Mouse (Mus musculus) hindbrain, embryonic 10.5 days (tissue): ENCODE results near the gene Apoa2. TPM values are rescaled to one million over a fixed set of nuclear protein-coding genes. Genes with fewer than 3 reads are reported as not detected.
A peak's percentile ranks its signal among the peaks of the same experiment; 100 is the strongest.

Experiments used
- DNase-seq: peaks from one replicate; pipeline ENCODE4 v3.0.0-alpha.2; 2017; ENCODE audit warnings: low spot score
- H3K27ac ChIP-seq: fragments of 300-500 bp; sonication (generic); 2 replicates; pipeline ENCODE4 v1.5.1; 2016; ENCODE audit warnings: mild to moderate bottlenecking, moderate library complexity
- H3K27me3 ChIP-seq: fragments of 300-500 bp; sonication (generic); 2 replicates; pipeline ENCODE4 v1.6.1; 2016; ENCODE audit warnings: mild to moderate bottlenecking; ENCODE audit not compliant: poor library complexity, insufficient read depth, severe bottlenecking
- H3K36me3 ChIP-seq: fragments of 300-500 bp; sonication (generic); 2 replicates; pipeline ENCODE4 v1.6.1; 2016; ENCODE audit warnings: mild to moderate bottlenecking, moderate library complexity
- H3K4me1 ChIP-seq: fragments of 300-500 bp; sonication (generic); replicated peaks from 2 replicates; pipeline ENCODE4 v1.6.1; 2016; ENCODE audit warnings: mild to moderate bottlenecking
- H3K4me3 ChIP-seq: fragments of 300-500 bp; sonication (generic); 2 replicates; pipeline ENCODE4 v1.5.1; 2016; ENCODE audit warnings: mild to moderate bottlenecking, moderate library complexity
- H3K9me3 ChIP-seq: fragments of 300-500 bp; sonication (generic); 2 replicates; pipeline ENCODE4 v1.6.1; 2016; ENCODE audit warnings: mild to moderate bottlenecking, moderate library complexity
- WGBS: fragments of 180-500 bp; shearing (Covaris S2); methylation state at CpG from one replicate; pipeline ENCODE4 v1.1.7; 2016; 5-methylcytosine and 5-hydroxymethylcytosine counted together
- polyA plus RNA-seq: library from polyadenylated mRNA; unstranded; fragments of >200 nt; fragmentation: Nextera tagmentation; extraction: Ambion mirVana; gene quantifications from 2 replicates; pipeline ENCODE4 v1.2.1, GENCODE M21; 2016

Gene Apoa2
- polyA plus RNA-seq, 1 experiment from 2014 or later: 4.7 TPM

GRCm38 (mm10) chr1:171247916-171248315, 23.1 kb downstream of the Apoa2 start:
- DNase-seq: peak; percentile 29
- H3K4me3 ChIP-seq: peak overlapping the region; percentile 71
- H3K27ac ChIP-seq: peak overlapping the region; percentile 96
- peaks cover 25% of the 10 kb centered on the region for H3K36me3 ChIP-seq
- no peaks in the 10 kb centered on the region for H3K9me3 ChIP-seq
- no peaks in the 10 kb centered on the region for H3K27me3 ChIP-seq
- peaks cover 70% of the 10 kb centered on the region for H3K4me1 ChIP-seq
- WGBS: 22% methylated on average over 4 of the region's 4 CpGs

GRCm38 (mm10) chr1:171248386-171249226, 23.8 kb downstream of the Apoa2 start:
- Histone ChIP-seq H3K9me3 (no peaks in the 10 kb centered on the region), H3K27me3 (no peaks in the 10 kb centered on the region), H3K36me3 (peaks cover 20% of the 10 kb centered on the region), H3K4me3 (peak overlapping the region; percentile 71; the same call in 1 of the 2 replicates), H3K27ac (peak overlapping the region; percentile 96), H3K4me1 (peaks cover 73% of the 10 kb centered on the region)
- 49% methylated on average over 3 of the region's 3 CpGs for WGBS
- peak; percentile 30 for DNase-seq

- WGBS: 17% methylated on average over 5 of the region's 5 CpGs
- no peaks in the 10 kb centered on the region for H3K9me3 ChIP-seq
- H3K36me3 ChIP-seq: peaks cover 22% of the 10 kb centered on the region
- H3K4me1 ChIP-seq: peaks cover 73% of the 10 kb centered on the region
- peak within 1 kb of the TSS; percentile 96 for H3K27ac ChIP-seq
- peak; percentile 66 for DNase-seq
- H3K4me3 ChIP-seq: peak within 1 kb of the TSS; percentile 55
- H3K27me3 ChIP-seq: no peaks in the 10 kb centered on the region
Observed at GRCm38 (mm10) chr1:171249913-171250600, 25.2 kb downstream of the Apoa2 start, which contains the start of gene Adamts4. TSS of gene Adamts4 (plus strand) at chr1:171250421.

GRCm38 (mm10) chr1:171250680-171251593, 26.1 kb downstream of the Apoa2 start, which contains the start of gene Ndufs2:
TSS of gene Ndufs2 (minus strand) at chr1:171251388.
- Histone ChIP-seq H3K27ac (peak within 1 kb of the TSS; percentile 85), H3K4me1 (peaks cover 68% of the 10 kb centered on the region), H3K4me3 (peak within 1 kb of the TSS; percentile 55), H3K36me3 (peaks cover 18% of the 10 kb centered on the region), H3K9me3 (no peaks in the 10 kb centered on the region), H3K27me3 (no peaks in the 10 kb centered on the region)
- WGBS: 8% methylated on average over 26 of the region's 26 CpGs
- peak; percentile 52 for DNase-seq

GRCm38 (mm10) chr1:171251594-171252324, 26.9 kb downstream of the Apoa2 start:
- Histone ChIP-seq H3K36me3 (peaks cover 26% of the 10 kb centered on the region), H3K4me1 (peaks cover 60% of the 10 kb centered on the region), H3K4me3 (peak overlapping the region; percentile 55), H3K27me3 (no peaks in the 10 kb centered on the region), H3K9me3 (no peaks in the 10 kb centered on the region), H3K27ac (peak overlapping the region; percentile 85)
- peak; percentile 71 for DNase-seq
- WGBS: 1% methylated on average over 13 of the region's 13 CpGs

- Histone ChIP-seq H3K9me3 (no peaks in the 10 kb centered on the region), H3K27ac (peak overlapping the region; percentile 85), H3K4me1 (peaks cover 58% of the 10 kb centered on the region), H3K36me3 (peaks cover 26% of the 10 kb centered on the region), H3K4me3 (peak overlapping the region; percentile 55), H3K27me3 (no peaks in the 10 kb centered on the region)
- DNase-seq: no peak
- WGBS: 46% methylated on average over 17 of the region's 17 CpGs
Observed at GRCm38 (mm10) chr1:171252415-171252814, 27.6 kb downstream of the Apoa2 start.

GRCm38 (mm10) chr1:171256095-171256818, 31.4 kb downstream of the Apoa2 start:
- Histone ChIP-seq H3K27ac (no peak overlapping the region), H3K4me1 (peaks cover 20% of the 10 kb centered on the region), H3K4me3 (no peak overlapping the region), H3K9me3 (no peaks in the 10 kb centered on the region), H3K27me3 (no peaks in the 10 kb centered on the region), H3K36me3 (peaks cover 45% of the 10 kb centered on the region)
- DNase-seq: no peak
- whole genome bisulfite sequencing: 93% methylated on average over 24 of the region's 24 CpGs

GRCm38 (mm10) chr1:171256937-171257548, 32.2 kb downstream of the Apoa2 start:
- Histone ChIP-seq H3K27me3 (no peaks in the 10 kb centered on the region), H3K4me3 (no peak overlapping the region), H3K9me3 (no peaks in the 10 kb centered on the region), H3K4me1 (peaks cover 12% of the 10 kb centered on the region), H3K27ac (no peak overlapping the region), H3K36me3 (peaks cover 45% of the 10 kb centered on the region)
- 73% methylated on average over 15 of the region's 15 CpGs for WGBS
- DNase-seq: peak; percentile 69

- Histone ChIP-seq H3K27ac (no peak overlapping the region), H3K36me3 (peaks cover 45% of the 10 kb centered on the region), H3K4me1 (peaks cover 10% of the 10 kb centered on the region), H3K4me3 (no peak overlapping the region), H3K9me3 (no peaks in the 10 kb centered on the region), H3K27me3 (no peaks in the 10 kb centered on the region)
- DNase-seq: no peak
- WGBS: 85% methylated on average over 9 of the region's 9 CpGs
Observed at GRCm38 (mm10) chr1:171257781-171258180, 32.9 kb downstream of the Apoa2 start.

GRCm38 (mm10) chr1:171258921-171259320, 34.1 kb downstream of the Apoa2 start:
- Histone ChIP-seq H3K4me3 (no peak overlapping the region), H3K27ac (no peak overlapping the region), H3K9me3 (no peaks in the 10 kb centered on the region), H3K27me3 (no peaks in the 10 kb centered on the region), H3K4me1 (peaks cover 16% of the 10 kb centered on the region), H3K36me3 (peaks cover 40% of the 10 kb centered on the region)
- no peak for DNase-seq
- 80% methylated on average over 17 of the region's 17 CpGs for WGBS

GRCm38 (mm10) chr1:171260316-171260715, 35.5 kb downstream of the Apoa2 start:
- no peak overlapping the region for H3K4me3 ChIP-seq
- no peak for DNase-seq
- peaks cover 16% of the 10 kb centered on the region for H3K4me1 ChIP-seq
- H3K9me3 ChIP-seq: no peaks in the 10 kb centered on the region
- no peaks in the 10 kb centered on the region for H3K27me3 ChIP-seq
- 86% methylated on average over 3 of the region's 3 CpGs for WGBS
- H3K36me3 ChIP-seq: peaks cover 29% of the 10 kb centered on the region
- no peak overlapping the region for H3K27ac ChIP-seq
